Mouse (Mus musculus) intestine, postnatal 0 days (tissue): ENCODE results near the gene Abat. TPM values are rescaled to one million over a fixed set of nuclear protein-coding genes. Genes with fewer than 3 reads are reported as not detected.
A peak's percentile ranks its signal among the peaks of the same experiment; 100 is the strongest.

Experiments used
- ATAC-seq: fragments of 200-750 bp; cut with Nextera tagmentation; 2 replicates; pipeline ENCODE4 v1.8.0; 2017; ENCODE audit warnings: mild to moderate bottlenecking, moderate TSS enrichment, moderate library complexity
- H3K27ac ChIP-seq: fragments of 300-500 bp; sonication (generic); 2 replicates; pipeline ENCODE4 v1.5.1; 2014; ENCODE audit warnings: mild to moderate bottlenecking, low read depth, low read length, moderate library complexity
- H3K27me3 ChIP-seq: fragments of 300-500 bp; sonication (generic); replicated peaks from 2 replicates; pipeline ENCODE4 v1.6.1; 2014; ENCODE audit warnings: low read length, mixed read lengths; ENCODE audit not compliant: control insufficient read depth, insufficient read depth
- H3K36me3 ChIP-seq: fragments of 300-500 bp; sonication (generic); 2 replicates; pipeline ENCODE4 v1.6.1; 2014; ENCODE audit warnings: mild to moderate bottlenecking, moderate library complexity; ENCODE audit not compliant: control insufficient read depth, insufficient read depth
- H3K4me1 ChIP-seq: fragments of 300-500 bp; sonication (generic); replicated peaks from 2 replicates; pipeline ENCODE4 v1.6.1; 2014; ENCODE audit warnings: antibody characterized with exemption, low read length, mixed read lengths; ENCODE audit not compliant: control insufficient read depth, insufficient read depth
- H3K4me2 ChIP-seq: fragments of 300-500 bp; sonication (generic); replicated peaks from 2 replicates; pipeline ENCODE4 v1.6.1; 2014; ENCODE audit warnings: low read depth, mild to moderate bottlenecking, moderate library complexity
- H3K4me3 ChIP-seq: fragments of 300-500 bp; sonication (generic); 2 replicates; pipeline ENCODE4 v1.5.1; 2014; ENCODE audit warnings: low read depth, low read length
- H3K9ac ChIP-seq: fragments of 300-500 bp; sonication (generic); 2 replicates; pipeline ENCODE4 v1.6.1; 2014; ENCODE audit warnings: mild to moderate bottlenecking, low read depth, low read length
- H3K9me3 ChIP-seq: fragments of 300-500 bp; sonication (generic); 2 replicates; pipeline ENCODE4 v1.6.1; 2016; ENCODE audit warnings: mixed run types; ENCODE audit not compliant: control insufficient read depth
- CTCF ChIP-seq: sonication (generic); IDR thresholded peaks from 2 replicates; pipeline ENCODE4 v1.5.1; 2016; ENCODE audit warnings: low read depth, mild to moderate bottlenecking, control low read depth, antibody characterized with exemption, moderate library complexity
- WGBS: fragments of 180-500 bp; shearing (Covaris S2); extraction: QIAGEN DNeasy Blood & Tissue Kit; methylation state at CpG from one replicate; pipeline ENCODE4 v1.1.7; 2014; 5-methylcytosine and 5-hydroxymethylcytosine counted together
- polyA plus RNA-seq: library from polyadenylated mRNA; unstranded; fragments of >200 nt; fragmentation: Nextera tagmentation; extraction: Ambion mirVana; gene quantifications from 2 replicates; pipeline ENCODE4 v1.2.1, GENCODE M21; 2015

Abat gene
- polyA plus RNA-seq, 1 experiment from 2014 or later = 30.8 TPM

GRCm38 (mm10) chr16:8491743-8492490 lies 21.3 kb upstream of the Abat start:
- no peak for ATAC-seq

GRCm38 (mm10) chr16:8494268-8494667 lies 19.0 kb upstream of the Abat start:
- Histone ChIP-seq H3K4me1 (no peaks in the 10 kb centered on the region; the same call in 1 of the 2 replicates), H3K36me3 (no peaks in the 10 kb centered on the region), H3K27me3 (no peaks in the 10 kb centered on the region), H3K27ac (no peak overlapping the region), H3K4me2 (no peak overlapping the region), H3K9ac (no peak overlapping the region), H3K9me3 (no peaks in the 10 kb centered on the region), H3K4me3 (no peak overlapping the region)
- 21% methylated on average over 4 of the region's 4 CpGs for WGBS
- ATAC-seq = peak; percentile 72
- TF ChIP-seq CTCF = peak; percentile 95

More at GRCm38 (mm10) chr16:8491743-8492490, 21.3 kb upstream of the Abat start:
- H3K27ac ChIP-seq = no peak overlapping the region
- H3K9ac ChIP-seq = no peak overlapping the region
- H3K27me3 ChIP-seq = no peaks in the 10 kb centered on the region
- no peak overlapping the region for H3K4me3 ChIP-seq
- WGBS = 32% methylated on average over 13 of the region's 13 CpGs
- no peak for TF ChIP-seq CTCF
- H3K9me3 ChIP-seq = no peaks in the 10 kb centered on the region
- H3K4me1 ChIP-seq = no peaks in the 10 kb centered on the region; the same call in 1 of the 2 replicates
- peaks cover 20% of the 10 kb centered on the region; the same call in 1 of the 2 replicates for H3K36me3 ChIP-seq
- no peak overlapping the region for H3K4me2 ChIP-seq

- 53% methylated on average over 2 of the region's 2 CpGs for WGBS
- Histone ChIP-seq H3K4me1 (no peaks in the 10 kb centered on the region), H3K4me2 (no peak overlapping the region), H3K27me3 (no peaks in the 10 kb centered on the region), H3K4me3 (no peak overlapping the region), H3K36me3 (no peaks in the 10 kb centered on the region), H3K27ac (no peak overlapping the region), H3K9me3 (no peaks in the 10 kb centered on the region), H3K9ac (no peak overlapping the region)
- no peak for ATAC-seq
- TF ChIP-seq CTCF = no peak
Observed at GRCm38 (mm10) chr16:8496967-8497366, 16.3 kb upstream of the Abat start.

- 26% methylated on average over 2 of the region's 2 CpGs for WGBS
- H3K4me2 ChIP-seq = no peak overlapping the region
- no peak for ATAC-seq
- no peak overlapping the region for H3K9ac ChIP-seq
- no peak overlapping the region for H3K4me3 ChIP-seq
- no peaks in the 10 kb centered on the region for H3K4me1 ChIP-seq
- H3K27me3 ChIP-seq = no peaks in the 10 kb centered on the region
- H3K9me3 ChIP-seq = no peaks in the 10 kb centered on the region
- H3K36me3 ChIP-seq = no peaks in the 10 kb centered on the region
- TF ChIP-seq CTCF = peak; percentile 42
- no peak overlapping the region for H3K27ac ChIP-seq
Observed at GRCm38 (mm10) chr16:8504271-8504670, 9.0 kb upstream of the Abat start.

- 79% methylated on average over 5 of the region's 5 CpGs for WGBS
Observed at GRCm38 (mm10) chr16:8509894-8510293, 3.3 kb upstream of the Abat start.

GRCm38 (mm10) chr16:8512830-8513229 lies 399 bp upstream of the Abat start:
- WGBS = 0% methylated on average over 5 of the region's 5 CpGs
- Histone ChIP-seq H3K9ac (no peak overlapping the region), H3K4me2 (peak overlapping the region; percentile 76), H3K27ac (no peak overlapping the region), H3K4me3 (peak overlapping the region; percentile 58), H3K9me3 (no peaks in the 10 kb centered on the region), H3K27me3 (no peaks in the 10 kb centered on the region), H3K4me1 (peaks cover 13% of the 10 kb centered on the region; the same call in 1 of the 2 replicates), H3K36me3 (peaks cover 4% of the 10 kb centered on the region; the same call in 1 of the 2 replicates)
- ATAC-seq = peak; percentile 53
- TF ChIP-seq CTCF = peak; percentile 39

More at GRCm38 (mm10) chr16:8509894-8510293, 3.3 kb upstream of the Abat start:
- Histone ChIP-seq H3K27me3 (no peaks in the 10 kb centered on the region), H3K4me1 (peaks cover 12% of the 10 kb centered on the region; the same call in 1 of the 2 replicates), H3K4me2 (no peak overlapping the region), H3K4me3 (no peak overlapping the region), H3K27ac (no peak overlapping the region), H3K9me3 (no peaks in the 10 kb centered on the region), H3K36me3 (no peaks in the 10 kb centered on the region), H3K9ac (no peak overlapping the region)
- ATAC-seq = no peak
- TF ChIP-seq CTCF = no peak
